Mouse (Mus musculus): ENCODE measurements around the gene Mob2.

GRCm38 (mm10) chr7:142091848-142092247 lies 31.0 kb upstream of the Mob2 start:
- TF ChIP-seq CTCF (conservative IDR thresholded peaks at IDR 0.05; ENCODE audit: low read length) (no peak), NANOG (IDR thresholded peaks at IDR 0.05; ENCODE audit: borderline replicate concordance, low read length) (no peak)

All from E14TG2a.4 (cell line).